Mouse (Mus musculus): Measurements from ENCODE around the gene Slc10a6.

- TF ChIP-seq CTCF (IDR thresholded peaks at IDR 0.05; ENCODE audit: low read depth, low read length) (no peak), POLR2A (IDR thresholded peaks at IDR 0.05; ENCODE audit: extremely low read depth, insufficient read depth, low read length) (no peak)
Measured at GRCm38 (mm10) chr5:103614356-103614755, 14.8 kb downstream of the Slc10a6 start.

Measured in liver, adult 2 months (tissue).